Mouse (Mus musculus): Measurements from ENCODE around the gene Pfkfb2. TPM values are rescaled to one million over a fixed set of nuclear protein-coding genes. Genes with fewer than 3 reads are reported as not detected.
"Not testable (repeated sequence)": the region's sequence is repeated elsewhere in the genome, so short reads cannot be mapped to it uniquely, and the experiment has no call there.

Pfkfb2 gene
- polyA plus RNA-seq, 1 experiment from 2014 or later, result 8.4 TPM

DNA sequence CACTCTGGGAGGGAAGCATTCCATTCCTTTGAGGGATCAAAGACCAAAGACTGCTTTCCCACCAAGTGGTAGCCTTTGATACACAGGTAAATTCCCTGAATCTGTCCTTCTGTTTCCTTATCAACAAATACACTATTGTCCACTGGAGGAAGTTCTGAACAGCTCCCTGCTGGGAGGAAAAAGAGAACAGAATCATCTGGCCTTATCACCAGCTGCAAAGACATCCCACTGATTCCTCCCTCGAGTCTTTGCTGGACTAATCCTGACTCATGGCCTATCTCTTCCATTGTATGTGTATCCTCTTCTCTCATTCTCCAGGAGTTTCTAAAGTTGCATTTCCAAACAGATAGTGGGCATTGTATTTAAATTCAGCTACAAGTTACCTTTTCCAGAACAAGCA lies 45.1 kb downstream of the Pfkfb2 start:
- no peaks in the 10 kb centered on the region for H3K4me1 ChIP-seq (replicated peaks)
- H3K9me3 ChIP-seq (replicated peaks), result peaks cover 6% of the 10 kb centered on the region
- 23% methylated on average over 1 of the region's 1 CpGs for WGBS
- no peak overlapping the region for H3K27ac ChIP-seq (ENCODE audit: poor library complexity, severe bottlenecking)
- peaks cover 14% of the 10 kb centered on the region; the same call in 1 of the 2 replicates for H3K36me3 ChIP-seq
- ATAC-seq (ENCODE audit: insufficient number of reproducible peaks, low FRiP score), result no peak
- no peak overlapping the region for H3K9ac ChIP-seq
- H3K4me2 ChIP-seq, result no peak overlapping the region
- H3K4me3 ChIP-seq, result no peak overlapping the region
- H3K27me3 ChIP-seq (replicated peaks), result no peaks in the 10 kb centered on the region

DNA sequence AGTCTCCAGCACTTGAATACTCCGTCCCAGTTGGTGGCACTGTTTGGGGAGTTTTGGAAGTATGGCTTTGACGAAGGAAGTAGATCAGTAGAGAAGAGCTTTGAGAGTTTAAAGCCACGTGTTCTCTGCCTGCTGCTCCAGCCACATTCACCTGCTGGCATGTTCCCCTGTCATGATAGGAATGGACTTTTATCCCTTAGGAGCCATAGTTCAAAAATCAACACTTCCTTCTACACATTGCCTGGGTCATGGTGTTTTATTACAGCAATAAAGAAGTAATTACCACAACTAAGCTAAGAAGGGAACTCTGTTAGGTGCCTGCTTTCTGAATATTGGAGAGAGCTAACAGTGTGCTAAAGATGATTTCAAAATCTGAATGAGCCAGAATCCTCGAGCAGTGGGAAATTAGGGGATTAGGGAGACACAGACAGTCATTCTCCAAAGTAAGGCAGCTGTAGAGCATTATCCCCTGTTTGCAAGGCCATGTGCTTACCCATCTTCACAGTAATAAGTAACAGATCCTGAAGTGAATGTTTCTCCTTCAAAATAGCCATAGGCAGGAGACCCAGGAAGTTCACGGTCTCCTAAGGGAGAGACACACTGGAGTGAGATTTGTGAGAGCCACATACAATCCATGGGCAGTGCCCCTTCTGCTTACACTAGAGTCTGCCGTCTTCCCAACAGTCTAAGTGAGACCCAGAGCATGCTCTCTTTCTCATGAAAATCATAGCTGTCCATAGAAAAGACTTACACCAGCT lies 47.2 kb downstream of the Pfkfb2 start:
- ATAC-seq (ENCODE audit: insufficient number of reproducible peaks, low FRiP score), result no peak
- Histone ChIP-seq H3K27me3 (replicated peaks) (no peaks in the 10 kb centered on the region), H3K9me3 (replicated peaks) (no peaks in the 10 kb centered on the region), H3K9ac (no peak overlapping the region), H3K36me3 (no peaks in the 10 kb centered on the region), H3K4me2 (no peak overlapping the region), H3K4me3 (no peak overlapping the region), H3K4me1 (replicated peaks) (no peaks in the 10 kb centered on the region), H3K27ac (ENCODE audit: poor library complexity, severe bottlenecking) (no peak overlapping the region)
- 74% methylated on average over 6 of the region's 6 CpGs for WGBS

DNA sequence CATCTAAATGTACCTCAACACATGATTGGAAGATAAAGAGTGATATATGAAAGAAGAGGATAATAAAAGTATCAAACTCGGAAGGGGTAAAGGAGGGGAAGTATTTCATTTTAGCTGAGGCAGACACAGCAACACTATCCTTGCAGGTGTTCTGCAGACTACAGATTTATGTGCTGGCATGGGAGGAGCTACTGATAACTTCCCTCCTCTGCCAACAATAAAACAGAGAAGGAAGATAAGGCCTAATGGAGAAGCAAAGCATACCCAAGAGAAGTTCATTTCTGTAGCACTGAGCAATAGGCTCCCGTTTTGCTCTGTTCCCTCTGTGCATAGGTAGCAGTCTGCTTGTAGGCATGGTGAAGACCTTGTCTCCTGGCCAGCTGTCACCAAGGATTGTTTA lies 48.0 kb downstream of the Pfkfb2 start:
- H3K9me3 ChIP-seq (replicated peaks), result no peaks in the 10 kb centered on the region
- ATAC-seq (ENCODE audit: insufficient number of reproducible peaks, low FRiP score), result no peak
- no peak overlapping the region for H3K4me2 ChIP-seq
- no peak overlapping the region for H3K4me3 ChIP-seq
- H3K27me3 ChIP-seq (replicated peaks), result no peaks in the 10 kb centered on the region
- H3K27ac ChIP-seq (ENCODE audit: poor library complexity, severe bottlenecking), result no peak overlapping the region
- H3K9ac ChIP-seq, result no peak overlapping the region
- H3K36me3 ChIP-seq, result no peaks in the 10 kb centered on the region
- WGBS, result 71% methylated on average over 2 of the region's 2 CpGs
- no peaks in the 10 kb centered on the region for H3K4me1 ChIP-seq (replicated peaks)

DNA sequence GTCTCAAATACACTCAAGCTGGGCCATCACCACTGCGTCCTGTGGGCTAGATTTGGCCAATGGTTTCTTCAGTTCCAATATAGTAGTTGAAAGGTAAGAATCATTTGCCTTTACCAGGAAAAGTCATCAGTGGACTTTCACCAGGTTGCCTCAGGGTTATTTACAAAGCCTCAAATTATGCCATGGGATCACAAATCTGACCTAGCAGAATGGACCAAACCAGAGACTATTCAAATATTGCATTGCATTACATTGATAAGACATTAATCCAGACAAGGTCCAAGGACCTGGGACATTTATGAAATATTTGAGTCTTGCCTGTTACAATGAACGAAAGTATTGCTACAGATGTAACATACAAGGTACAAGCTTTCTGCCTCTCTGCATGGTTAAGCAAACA lies 50.5 kb downstream of the Pfkfb2 start:
- no peaks in the 10 kb centered on the region for H3K36me3 ChIP-seq
- H3K4me1 ChIP-seq (replicated peaks), result no peaks in the 10 kb centered on the region
- no peak overlapping the region for H3K9ac ChIP-seq
- H3K27ac ChIP-seq (ENCODE audit: poor library complexity, severe bottlenecking), result no peak overlapping the region
- H3K4me3 ChIP-seq, result no peak overlapping the region
- 76% methylated on average over 2 of the region's 2 CpGs for whole genome bisulfite sequencing
- no peaks in the 10 kb centered on the region for H3K27me3 ChIP-seq (replicated peaks)
- no peaks in the 10 kb centered on the region for H3K9me3 ChIP-seq (replicated peaks)
- ATAC-seq (ENCODE audit: insufficient number of reproducible peaks, low FRiP score), result no peak
- H3K4me2 ChIP-seq, result no peak overlapping the region

DNA sequence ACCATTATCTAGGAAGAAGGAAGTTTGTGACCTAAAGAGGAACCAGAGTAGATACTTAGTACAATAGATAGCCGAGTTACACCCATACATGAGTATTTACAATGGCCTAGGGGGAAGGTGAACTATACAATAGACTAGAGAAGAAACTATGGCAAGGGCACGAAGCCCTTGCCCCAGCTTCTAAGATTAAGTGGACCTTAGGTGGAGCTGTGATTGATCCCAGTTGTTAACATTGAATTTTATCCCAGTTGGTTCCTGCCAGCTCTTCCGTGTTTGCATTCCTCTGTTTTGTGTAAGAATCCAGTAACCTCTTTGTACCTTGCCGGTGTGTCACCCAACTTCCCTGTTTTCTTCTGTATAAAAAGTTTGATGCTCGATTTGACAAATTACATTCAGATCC lies 65.5 kb downstream of the Pfkfb2 start:
- H3K4me1 ChIP-seq (replicated peaks); H3K9me3 ChIP-seq (replicated peaks); H3K27me3 ChIP-seq (replicated peaks); H3K4me2 ChIP-seq; H3K27ac ChIP-seq (ENCODE audit: poor library complexity, severe bottlenecking); H3K9ac ChIP-seq; ATAC-seq (ENCODE audit: insufficient number of reproducible peaks, low FRiP score); H3K4me3 ChIP-seq; H3K36me3 ChIP-seq: not testable (repeated sequence)
- WGBS, result 77% methylated on average over 5 of the region's 5 CpGs

DNA sequence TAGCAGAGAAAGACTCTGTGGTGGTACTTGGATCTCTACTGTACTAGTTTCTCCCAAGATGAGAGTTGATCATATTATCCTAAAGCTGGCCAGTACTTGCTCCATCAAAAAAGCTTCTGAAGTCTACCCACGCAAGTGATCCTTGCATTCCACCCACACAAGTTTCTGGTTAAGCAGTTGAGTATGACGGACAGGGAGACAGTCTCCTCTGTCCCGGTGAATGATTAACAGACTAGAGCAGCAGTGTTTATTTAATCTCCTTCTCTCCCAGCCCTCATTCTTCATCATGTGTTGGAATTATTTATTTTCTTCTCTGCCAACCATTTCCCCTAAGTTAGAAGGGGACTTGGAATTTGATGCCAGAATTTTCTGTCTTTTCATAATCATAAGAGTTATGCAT lies 67.6 kb downstream of the Pfkfb2 start, which contains the start of gene C4bp:
Gene C4bp, minus strand, starts transcription at position 179 of the 400 bp plus-strand sequence.
- WGBS, result 70% methylated on average over 3 of the region's 3 CpGs
- no peak for ATAC-seq (ENCODE audit: insufficient number of reproducible peaks, low FRiP score)

DNA sequence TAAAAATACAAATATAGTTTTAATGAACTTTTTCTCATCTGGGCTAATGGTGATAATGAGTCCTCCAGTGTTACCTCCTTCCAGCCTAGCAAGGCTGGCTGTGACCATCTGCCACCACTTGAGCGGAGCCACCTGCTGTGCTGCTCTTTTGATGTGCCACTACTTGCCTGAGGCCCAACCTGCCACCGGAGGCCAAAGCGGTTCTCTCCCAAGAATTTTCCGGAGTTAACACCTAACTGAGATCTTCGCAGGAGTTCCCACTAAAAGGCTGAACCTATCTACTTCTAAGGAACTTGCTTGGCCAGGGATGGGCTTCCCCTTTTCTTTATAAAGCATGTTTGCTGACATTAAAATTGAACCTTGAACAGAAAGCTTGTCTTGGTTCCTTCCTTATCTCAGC lies 69.4 kb downstream of the Pfkfb2 start:
- ATAC-seq (ENCODE audit: insufficient number of reproducible peaks, low FRiP score); H3K36me3 ChIP-seq; H3K4me3 ChIP-seq; H3K9ac ChIP-seq; H3K4me2 ChIP-seq; H3K27me3 ChIP-seq (replicated peaks); H3K9me3 ChIP-seq (replicated peaks); H3K27ac ChIP-seq (ENCODE audit: poor library complexity, severe bottlenecking); H3K4me1 ChIP-seq (replicated peaks): not testable (repeated sequence)
- 27% methylated on average over 5 of the region's 5 CpGs for WGBS

More for the DNA sequence above, 67.6 kb downstream of the Pfkfb2 start, which contains the start of gene C4bp:
- Histone ChIP-seq H3K9ac (no peak within 1 kb of the TSS), H3K4me2 (no peak within 1 kb of the TSS), H3K9me3 (replicated peaks) (no peaks in the 10 kb centered on the region), H3K27me3 (replicated peaks) (no peaks in the 10 kb centered on the region), H3K27ac (ENCODE audit: poor library complexity, severe bottlenecking) (no peak within 1 kb of the TSS), H3K4me3 (no peak within 1 kb of the TSS), H3K4me1 (replicated peaks) (no peaks in the 10 kb centered on the region), H3K36me3 (no peaks in the 10 kb centered on the region)

DNA sequence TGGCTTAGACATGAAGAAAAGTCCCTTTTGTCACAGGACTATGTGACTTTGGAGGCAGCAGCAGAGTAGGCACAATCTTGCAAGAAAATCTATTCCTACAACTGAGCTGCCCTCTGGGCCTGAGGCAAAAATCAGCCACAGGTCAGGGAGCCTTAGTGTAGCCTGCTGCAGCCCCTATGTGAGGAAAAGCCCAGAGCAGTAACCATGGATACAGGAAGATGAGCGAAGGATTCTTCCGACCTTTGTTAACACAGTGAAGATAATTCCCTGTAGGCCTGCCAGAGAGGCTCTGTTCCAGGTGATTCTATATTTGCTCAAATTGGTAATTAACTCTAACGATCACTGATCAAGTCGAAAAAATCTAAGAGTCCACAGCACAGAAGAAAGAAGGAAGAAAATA lies 85.0 kb downstream of the Pfkfb2 start:
- no peaks in the 10 kb centered on the region for H3K9me3 ChIP-seq (replicated peaks)
- H3K27ac ChIP-seq (ENCODE audit: poor library complexity, severe bottlenecking), result no peak overlapping the region
- no peaks in the 10 kb centered on the region for H3K4me1 ChIP-seq (replicated peaks)
- H3K9ac ChIP-seq, result no peak overlapping the region
- H3K4me2 ChIP-seq, result no peak overlapping the region
- H3K36me3 ChIP-seq, result no peaks in the 10 kb centered on the region
- WGBS, result 72% methylated on average over 4 of the region's 4 CpGs
- H3K4me3 ChIP-seq, result no peak overlapping the region
- ATAC-seq (ENCODE audit: insufficient number of reproducible peaks, low FRiP score), result no peak
- H3K27me3 ChIP-seq (replicated peaks), result no peaks in the 10 kb centered on the region

DNA sequence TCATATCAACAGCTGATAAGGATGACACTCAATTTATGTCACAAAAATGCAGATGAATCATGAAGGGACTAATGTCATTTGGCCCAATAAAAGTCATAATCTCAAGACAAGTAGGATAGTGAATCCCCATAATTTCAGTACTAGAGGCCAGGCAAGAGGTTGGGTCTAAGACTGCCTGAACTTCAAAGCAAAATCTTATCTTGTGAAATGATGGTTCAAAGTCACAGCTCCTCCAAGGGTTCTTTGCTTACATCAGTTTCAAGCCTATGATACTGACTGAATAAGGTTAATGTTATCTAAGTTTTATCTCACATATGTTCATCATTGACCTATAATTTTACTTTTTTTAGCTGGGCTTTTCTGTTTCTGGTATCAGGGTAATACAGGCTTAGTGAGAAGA lies 88.1 kb downstream of the Pfkfb2 start:
- Histone ChIP-seq H3K36me3 (no peaks in the 10 kb centered on the region), H3K4me2 (no peak overlapping the region), H3K4me1 (replicated peaks) (no peaks in the 10 kb centered on the region), H3K27me3 (replicated peaks) (no peaks in the 10 kb centered on the region), H3K9ac (no peak overlapping the region), H3K27ac (ENCODE audit: poor library complexity, severe bottlenecking) (no peak overlapping the region), H3K4me3 (no peak overlapping the region), H3K9me3 (replicated peaks) (no peaks in the 10 kb centered on the region)
- ATAC-seq (ENCODE audit: insufficient number of reproducible peaks, low FRiP score), result no peak

Other genes starting within 250 kb of the Pfkfb2 start
- not detected in 2 replicates for gene Zp3r, start 99.6 kb downstream of the Pfkfb2 start, polyA plus RNA-seq (2016; fragmentation: Nextera tagmentation; extraction: Ambion mirVana)
- not detected in 2 replicates for gene C4bp, start 67.6 kb downstream of the Pfkfb2 start, polyA plus RNA-seq (2016; fragmentation: Nextera tagmentation; extraction: Ambion mirVana)
- gene Gm29427, start 13.5 kb downstream of the Pfkfb2 start, polyA plus RNA-seq (2016; fragmentation: Nextera tagmentation; extraction: Ambion mirVana), result not detected in 2 replicates
- gene Yod1, start 11.9 kb downstream of the Pfkfb2 start, polyA plus RNA-seq (2016; fragmentation: Nextera tagmentation; extraction: Ambion mirVana), result 8.8 and 9.9 TPM in 2 replicates
- 0.68 and 0.82 TPM in 2 replicates for gene AA986860, start 2.7 kb upstream of the Pfkfb2 start, polyA plus RNA-seq (2016; fragmentation: Nextera tagmentation; extraction: Ambion mirVana)
- gene Fcamr, start 71.6 kb upstream of the Pfkfb2 start, polyA plus RNA-seq (2016; fragmentation: Nextera tagmentation; extraction: Ambion mirVana), result 0.15 and 0.21 TPM in 2 replicates
- not detected in 2 replicates for gene Pigr, start 97.4 kb upstream of the Pfkfb2 start, polyA plus RNA-seq (2016; fragmentation: Nextera tagmentation; extraction: Ambion mirVana)
- gene Fcmr, start 136.4 kb upstream of the Pfkfb2 start, polyA plus RNA-seq (2016; fragmentation: Nextera tagmentation; extraction: Ambion mirVana), result 1.1 and 1.3 TPM in 2 replicates
- gene Il24, start 158.2 kb upstream of the Pfkfb2 start, polyA plus RNA-seq (2016; fragmentation: Nextera tagmentation; extraction: Ambion mirVana), result not detected in 2 replicates
- not detected in 2 replicates for gene Il20, start 182.2 kb upstream of the Pfkfb2 start, polyA plus RNA-seq (2016; fragmentation: Nextera tagmentation; extraction: Ambion mirVana)
- not detected in 2 replicates for gene Il19, start 210.9 kb upstream of the Pfkfb2 start, polyA plus RNA-seq (2016; fragmentation: Nextera tagmentation; extraction: Ambion mirVana)

Measured in heart, embryonic 12.5 days (tissue).